Mouse (Mus musculus): ENCODE measurements around the gene Rpl23a.

DNA sequence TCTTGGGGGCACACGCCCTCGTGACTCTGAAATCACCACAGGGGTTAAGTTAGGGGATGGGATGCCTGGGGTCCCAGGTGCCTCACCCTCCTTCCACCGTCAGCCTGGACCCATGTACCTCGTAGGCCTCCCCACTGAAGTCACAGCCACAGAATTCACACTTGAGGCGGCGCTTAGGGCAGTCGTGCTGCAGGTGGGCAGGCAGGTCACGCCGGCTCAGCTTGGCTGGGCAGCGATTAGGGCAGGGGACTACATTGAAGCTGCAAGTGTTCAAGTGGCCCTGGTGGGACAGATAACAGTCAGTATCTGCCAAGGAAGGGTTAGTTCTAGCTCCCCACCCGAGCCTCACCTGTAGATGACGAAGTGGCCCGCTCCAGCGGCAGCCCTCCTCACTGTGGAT, 22.2 kb downstream of the Rpl23a start:
- TF ChIP-seq FLI1 (IDR thresholded peaks at IDR 0.05; ENCODE audit: low read length), result no peak
- no peak for TF ChIP-seq GATA1 (IDR thresholded peaks at IDR 0.05; ENCODE audit: borderline replicate concordance, low read length)
